Mouse (Mus musculus): ENCODE data around the gene Tspan11.

GRCm38 (mm10) chr6:128003542-128003941 lies 116.2 kb downstream of the Tspan11 start:
- TF ChIP-seq CTCF (IDR thresholded peaks at IDR 0.05; ENCODE audit: low read depth, low read length) = no peak
- no peak for TF ChIP-seq POLR2A (IDR thresholded peaks at IDR 0.05; ENCODE audit: borderline replicate concordance, low read depth, low read length)
